Mouse (Mus musculus) left cerebral cortex, postnatal 4 days (tissue): ENCODE measurements around the gene H2-Eb2. TPM values are rescaled to one million over a fixed set of nuclear protein-coding genes. Genes with fewer than 3 reads are reported as not detected.

ENCODE experiments used
- DNase-seq: peaks from one replicate; pipeline ENCODE4 v3.0.0-alpha.2; 2022
- intact Hi-C: fragments of 180-260 bp; cut with DNase I; formaldehyde crosslinking; loops from one replicate; pipeline ENCODE4 v1.15.1; 2025
- total RNA-seq, 2 experiments: library from RNA; stranded (reverse); gene quantifications; 2 replicates each; pipeline ENCODE4 v1.2.3; 2021

H2-Eb2 gene
- not detected for total RNA-seq

DNA sequence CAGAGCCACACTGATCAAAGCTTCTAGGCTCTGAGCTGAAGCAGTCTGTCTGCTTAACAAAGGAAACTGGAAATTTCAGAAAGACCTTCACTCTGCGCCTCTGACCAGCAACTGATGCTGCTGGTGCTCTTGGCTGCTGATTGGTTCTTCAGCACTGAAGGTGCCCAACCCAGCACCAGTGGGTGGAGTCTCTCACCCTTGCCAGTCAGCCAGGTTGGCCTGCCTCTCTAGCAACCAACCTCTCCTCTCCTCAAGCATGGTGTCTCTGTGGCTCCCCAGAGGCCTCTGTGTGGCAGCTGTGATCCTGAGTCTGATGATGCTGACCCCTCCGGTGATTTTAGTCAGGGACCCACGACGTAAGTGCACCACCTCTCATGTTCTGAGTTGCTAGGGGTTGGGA, at the start of gene H2-Eb2:
H2-Eb2 (plus strand) TSS at position 230 of the 400 bp plus-strand sequence.
- intact Hi-C loops: no loop called here
- DNase-seq: no peak

DNA sequence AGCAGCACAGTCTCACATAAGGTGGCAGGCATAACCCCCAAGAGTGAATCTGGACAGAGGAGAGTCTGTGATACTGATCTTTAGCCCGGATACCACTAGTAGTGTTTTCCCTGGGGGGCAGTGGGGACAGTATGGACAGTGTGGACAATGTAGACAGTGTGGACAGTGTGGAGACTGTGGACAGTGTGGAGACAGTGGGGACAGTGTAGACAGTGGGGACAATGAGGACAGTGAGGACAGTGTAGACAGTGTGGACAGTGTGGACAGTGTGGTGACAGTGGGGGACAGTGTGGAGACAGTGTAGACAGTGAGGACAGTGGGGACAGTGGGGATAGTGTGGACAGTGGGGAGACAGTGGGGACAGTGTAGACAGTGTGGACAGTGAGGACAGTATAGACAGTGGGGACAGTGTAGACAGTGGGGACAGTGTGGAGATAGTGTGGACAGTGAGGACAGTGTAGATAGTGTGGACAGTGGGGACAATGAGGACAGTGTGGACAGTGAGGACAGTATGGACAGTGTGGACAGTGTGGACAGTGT, 44.9 kb upstream of the H2-Eb2 start:
- no peak for DNase-seq
- intact Hi-C loops: no loop called here

DNA sequence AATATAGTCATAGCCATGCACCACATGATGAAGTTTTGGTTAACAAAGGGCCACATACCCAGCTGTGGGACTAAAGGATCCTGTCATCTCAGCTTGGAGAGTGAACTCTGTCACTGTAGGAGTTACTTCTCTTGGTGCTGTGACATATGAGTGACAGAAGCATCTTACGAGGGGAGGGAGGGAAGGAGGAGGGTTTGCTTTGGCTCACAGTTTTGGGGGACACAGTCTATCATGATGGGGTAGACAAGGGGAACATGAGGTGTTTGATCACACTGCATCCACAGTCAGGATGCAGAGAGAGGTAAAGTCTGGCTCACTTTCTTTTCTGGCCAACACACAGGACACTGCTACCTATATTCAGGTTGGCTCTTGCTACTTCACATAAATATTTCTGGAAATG, 43.6 kb upstream of the H2-Eb2 start:
- intact Hi-C loops: no loop called here
- DNase-seq: no peak

DNA sequence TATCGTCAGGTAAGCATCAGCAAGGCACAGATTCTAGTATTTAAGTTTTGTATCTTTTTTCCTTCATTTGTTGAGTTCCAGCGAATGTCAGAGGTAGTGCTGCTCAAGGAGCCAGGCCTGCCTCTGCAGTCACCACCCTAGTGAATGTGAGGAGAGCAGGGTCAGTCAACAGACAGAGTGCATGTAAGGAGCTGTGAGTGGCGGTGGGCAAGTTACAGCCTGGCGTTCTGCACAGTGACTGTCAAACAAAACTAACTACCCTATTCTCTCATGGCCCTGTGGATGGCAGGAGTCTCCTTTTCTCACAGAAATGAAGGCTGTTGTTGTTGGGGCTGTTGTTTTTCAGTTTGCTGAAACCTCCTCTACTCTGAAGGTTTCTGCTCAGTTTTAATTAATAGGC, 40.1 kb upstream of the H2-Eb2 start:
- intact Hi-C loops: no loop called here
- DNase-seq: no peak

DNA sequence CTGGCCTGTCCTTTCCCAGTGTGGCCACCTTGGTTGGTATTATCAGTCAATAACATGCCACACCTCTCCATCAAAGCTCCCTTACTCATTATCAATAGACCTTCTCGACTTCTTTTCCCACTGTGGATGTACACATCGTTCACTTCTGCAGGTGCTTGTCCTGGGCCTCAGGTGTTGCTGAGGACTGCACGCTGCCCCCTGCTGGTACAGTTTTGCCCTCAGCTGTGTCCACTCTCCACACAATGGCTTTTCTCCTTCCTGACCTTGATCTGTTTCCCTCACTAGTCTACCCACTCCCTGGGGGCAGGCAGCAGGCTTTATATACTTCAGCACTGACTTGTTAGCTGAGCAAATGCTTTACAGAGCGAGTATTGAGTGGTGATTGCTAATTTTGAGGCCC, 39.6 kb upstream of the H2-Eb2 start:
- intact Hi-C loops: no loop called here
- no peak for DNase-seq

DNA sequence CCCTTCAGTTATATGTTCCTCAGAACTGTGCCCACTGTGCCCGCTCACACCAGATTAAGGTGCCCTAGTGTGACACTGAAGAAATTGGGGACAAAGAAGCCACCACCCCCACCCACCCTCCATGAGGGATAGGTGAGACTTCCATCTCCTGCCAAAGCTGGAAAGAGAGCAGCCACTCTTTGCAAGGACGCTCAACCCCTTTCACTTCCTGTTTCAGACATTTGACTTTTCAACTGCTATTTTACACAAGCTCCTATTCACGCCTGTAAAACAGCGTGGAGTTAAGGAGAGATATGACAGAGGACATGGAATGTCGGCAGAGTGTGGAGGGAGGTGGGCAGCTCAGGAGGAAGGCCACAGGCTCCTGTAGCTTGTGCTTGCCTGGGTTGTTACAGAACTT, 39.0 kb upstream of the H2-Eb2 start:
- intact Hi-C loops: no loop called here
- no peak for DNase-seq

DNA sequence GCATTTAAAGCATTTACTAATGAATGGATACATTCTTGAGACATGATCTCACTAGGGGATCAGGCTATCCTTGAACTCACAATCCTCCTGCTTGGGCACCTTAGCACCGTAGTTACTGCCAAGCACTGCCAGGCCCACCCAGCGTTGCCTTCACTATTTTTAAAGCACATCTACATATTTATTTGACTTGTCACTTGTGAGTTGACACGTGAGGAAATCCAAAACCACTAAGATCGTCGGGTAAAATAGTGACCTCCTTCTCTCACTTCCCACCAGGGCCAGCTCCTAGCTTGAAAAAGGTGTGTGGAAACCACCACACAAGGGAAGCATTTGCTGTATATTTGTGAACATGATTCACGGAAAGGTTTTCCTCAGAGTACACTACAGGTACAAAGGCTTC, 38.5 kb upstream of the H2-Eb2 start:
- no peak for DNase-seq
- intact Hi-C loops: no loop called here

DNA sequence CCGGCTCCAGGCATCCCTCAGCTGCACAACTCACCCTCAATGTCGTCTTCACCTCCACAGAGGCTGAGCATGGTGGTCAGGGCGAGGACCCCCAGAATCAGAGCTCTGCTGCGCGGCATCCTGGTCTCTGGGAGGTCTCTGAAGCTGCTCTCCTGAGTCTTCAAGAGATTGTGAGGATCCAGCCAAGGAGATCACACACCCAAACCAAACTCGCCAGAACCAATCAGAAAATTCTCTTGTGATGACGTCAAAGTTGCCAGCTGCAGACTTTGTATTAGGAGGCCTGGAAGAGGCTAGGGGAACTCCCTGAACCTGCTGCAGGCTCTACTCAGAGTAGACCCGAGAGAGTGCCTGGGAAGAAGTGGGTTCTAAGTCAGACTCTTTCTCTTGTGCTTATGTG, 37.8 kb upstream of the H2-Eb2 start, which contains the start of gene H2-Aa:
H2-Aa (minus strand) TSS at position 176 of the 400 bp plus-strand sequence.
- intact Hi-C loops: no loop called here
- peak; percentile 53 for DNase-seq

DNA sequence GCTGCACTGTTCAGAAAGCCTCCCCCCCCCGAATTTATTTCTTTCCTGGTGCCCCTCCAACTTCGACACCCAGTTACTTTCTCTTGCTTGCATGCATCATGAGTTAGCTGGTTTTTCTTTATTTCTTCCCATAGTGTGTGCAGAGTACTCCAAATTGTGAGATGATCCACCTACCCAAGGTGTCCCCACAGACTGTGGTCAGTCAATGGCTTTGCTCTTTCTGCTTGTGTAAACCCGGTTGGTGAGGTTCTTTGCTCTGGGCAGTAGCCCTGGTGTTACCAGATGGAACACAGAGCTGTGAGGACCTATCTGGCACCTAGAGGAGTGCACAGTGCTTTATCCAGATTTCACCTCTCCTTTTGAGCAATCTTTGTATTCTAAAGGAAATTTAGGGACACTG, 37.3 kb upstream of the H2-Eb2 start:
- no peak for DNase-seq

DNA sequence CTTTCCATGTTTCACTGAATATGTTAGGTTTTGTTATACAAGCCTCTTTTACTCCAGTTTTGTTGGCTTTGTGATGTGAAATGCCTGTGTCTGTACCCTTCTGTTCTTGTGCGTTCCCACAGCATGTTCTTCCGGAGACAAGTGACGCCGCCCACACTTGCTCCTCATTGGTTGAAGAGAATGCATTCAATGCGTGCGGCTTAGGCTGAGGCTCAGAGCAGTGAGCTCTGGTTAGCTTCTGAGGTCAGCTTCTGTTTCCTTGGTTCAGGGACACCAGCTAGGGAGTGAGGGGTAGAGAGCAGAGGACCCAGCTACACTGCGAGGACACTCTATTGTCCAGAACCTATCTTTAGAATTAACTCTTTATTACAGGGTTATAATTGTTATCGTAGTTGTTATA, 33.9 kb upstream of the H2-Eb2 start:
- intact Hi-C loops: no loop called here
- peak; percentile 77 for DNase-seq

More for the DNA sequence above, 37.3 kb upstream of the H2-Eb2 start:
- intact Hi-C loops: no loop called here

DNA sequence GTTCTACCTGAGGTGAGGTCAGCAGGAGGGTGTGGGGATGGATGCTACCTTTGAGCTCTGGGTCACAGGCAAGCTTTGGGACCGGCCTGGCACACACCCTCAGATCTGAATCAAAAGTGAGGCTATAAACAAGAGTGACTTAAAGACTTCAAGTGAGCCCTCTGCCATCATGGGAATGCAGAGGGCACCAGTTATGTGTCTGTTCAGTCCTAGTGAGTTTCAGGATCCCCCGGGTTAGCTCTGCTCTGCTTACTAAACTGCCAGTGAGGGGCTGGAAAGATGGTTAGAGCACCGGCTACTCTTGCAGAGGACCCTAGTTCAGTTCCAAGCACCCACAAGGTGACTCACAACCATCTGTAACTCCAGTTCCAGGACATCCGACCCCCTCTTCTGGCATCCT, 32.9 kb upstream of the H2-Eb2 start:
- DNase-seq: no peak
- intact Hi-C loops: no loop called here

DNA sequence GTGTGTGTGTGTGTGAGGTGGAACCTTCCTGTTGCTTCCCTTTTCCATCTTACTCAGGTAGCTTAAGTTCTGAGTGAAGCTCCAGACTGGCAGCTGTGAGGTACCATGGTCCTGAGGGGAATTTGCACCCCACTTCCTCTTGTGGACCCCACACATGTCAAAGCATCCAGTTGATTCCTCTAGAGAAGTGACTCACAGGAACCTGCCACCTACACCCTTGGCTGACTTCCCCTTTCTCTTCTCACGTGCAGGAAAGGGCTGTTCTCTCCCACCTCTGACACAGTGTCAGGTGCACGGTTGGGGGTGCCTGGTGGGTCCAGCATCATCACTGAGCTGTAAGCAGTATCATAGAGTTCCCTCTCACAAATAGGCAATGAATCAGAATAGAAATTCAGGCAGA, 31.9 kb upstream of the H2-Eb2 start:
- intact Hi-C loops: no loop called here
- no peak for DNase-seq

DNA sequence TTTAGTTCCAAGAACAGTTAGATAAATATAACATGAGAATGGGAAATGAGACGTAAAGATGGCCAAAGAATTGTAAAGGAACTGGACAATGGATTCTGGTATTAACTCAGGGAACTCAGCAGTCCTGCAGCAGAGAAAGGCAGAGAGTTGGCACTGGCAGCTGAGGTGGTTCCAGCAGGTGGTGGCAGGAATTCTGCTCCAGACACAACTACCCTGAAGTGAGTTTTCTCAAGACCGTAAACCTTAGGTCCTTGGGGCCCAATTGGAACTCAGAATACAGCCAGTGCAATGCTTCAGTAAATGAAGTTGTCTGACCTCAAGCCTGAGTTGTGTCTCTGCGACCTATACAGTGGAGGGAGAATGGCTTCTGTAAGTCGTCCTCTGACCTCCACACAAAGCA, 31.2 kb upstream of the H2-Eb2 start:
- DNase-seq: no peak
- intact Hi-C loops: no loop called here

DNA sequence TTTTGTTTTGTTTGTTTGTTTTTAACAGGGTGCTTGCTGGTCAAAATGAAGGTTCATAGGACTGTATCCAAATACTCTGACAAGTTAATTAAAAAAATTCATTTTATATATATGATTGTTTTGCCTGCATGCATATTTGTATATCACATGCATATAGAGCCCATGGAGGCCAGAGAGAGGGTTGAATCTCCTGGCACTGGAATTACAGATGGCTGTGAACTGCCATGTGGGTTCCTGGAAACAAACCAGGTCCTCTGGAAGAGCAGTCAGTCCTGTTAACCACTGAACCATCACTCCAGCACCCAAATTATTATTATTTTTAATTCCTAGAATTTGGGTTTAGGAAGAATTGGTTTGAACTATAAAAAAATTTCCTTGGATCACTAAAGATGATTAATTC, 30.2 kb upstream of the H2-Eb2 start:
- intact Hi-C loops: no loop called here
- DNase-seq: no peak

DNA sequence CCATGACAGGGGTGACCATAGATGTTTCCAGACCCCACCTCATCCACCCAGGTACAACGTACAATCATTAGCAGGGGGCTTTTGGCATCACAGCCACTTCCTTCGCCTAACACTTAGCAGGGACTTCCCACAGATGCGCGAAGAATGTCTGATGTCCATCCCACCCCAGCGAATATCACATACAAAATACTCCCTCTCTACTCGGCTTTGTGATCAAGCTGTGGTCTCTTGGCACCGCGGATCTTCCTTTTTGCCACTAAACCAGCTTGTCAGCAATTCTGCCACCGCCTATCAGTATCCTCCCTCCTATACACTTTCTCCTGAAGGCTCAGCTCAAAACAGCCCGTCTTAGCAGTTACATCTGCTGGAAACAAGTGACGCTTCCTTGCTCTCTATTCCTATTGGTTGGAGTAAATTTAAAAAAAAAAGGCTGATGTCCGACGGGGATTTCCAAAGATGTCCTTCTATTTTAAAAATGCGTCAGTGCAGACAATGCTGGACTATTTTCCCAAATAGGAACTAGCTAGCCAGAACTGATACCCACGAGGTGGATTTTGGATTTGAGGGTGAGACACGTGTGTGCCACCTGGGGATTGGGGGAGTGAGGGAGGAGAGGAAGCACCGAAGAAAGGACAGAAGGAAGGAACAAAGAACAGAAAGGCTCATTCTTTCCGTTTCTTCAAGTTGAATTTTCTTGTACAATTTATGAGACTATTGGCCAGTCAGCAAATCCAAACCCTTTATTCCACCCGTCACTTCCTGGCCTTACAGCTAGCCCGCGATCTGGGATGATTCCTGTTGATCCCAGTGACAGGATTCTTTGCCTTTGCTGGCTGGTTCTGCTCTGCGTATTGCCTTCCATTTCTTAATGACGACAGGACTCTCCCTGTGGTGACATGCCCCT, 29.3 kb upstream of the H2-Eb2 start:
- DNase-seq: peak; percentile 21
- intact Hi-C loops: no loop called here

DNA sequence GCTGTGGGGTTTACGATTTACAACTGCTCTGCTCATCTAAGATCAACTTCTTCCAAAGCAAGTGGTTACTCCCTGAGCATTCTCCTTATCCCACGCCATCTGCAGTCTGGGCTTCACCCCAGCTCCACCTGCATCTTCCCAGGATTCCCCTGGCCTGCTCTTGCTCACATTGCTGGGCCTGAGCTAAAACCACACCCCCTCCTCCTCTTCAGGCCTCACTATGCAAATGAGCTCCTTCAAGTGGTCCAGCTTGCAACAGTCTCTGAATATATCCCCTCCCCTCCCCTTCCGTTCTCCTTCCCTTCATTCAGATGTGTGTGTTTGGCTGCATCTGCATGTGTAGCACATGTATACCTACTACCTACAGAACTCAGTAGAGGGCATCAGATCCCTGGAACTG, 26.1 kb upstream of the H2-Eb2 start:
- no peak for DNase-seq
- intact Hi-C loops: no loop called here

DNA sequence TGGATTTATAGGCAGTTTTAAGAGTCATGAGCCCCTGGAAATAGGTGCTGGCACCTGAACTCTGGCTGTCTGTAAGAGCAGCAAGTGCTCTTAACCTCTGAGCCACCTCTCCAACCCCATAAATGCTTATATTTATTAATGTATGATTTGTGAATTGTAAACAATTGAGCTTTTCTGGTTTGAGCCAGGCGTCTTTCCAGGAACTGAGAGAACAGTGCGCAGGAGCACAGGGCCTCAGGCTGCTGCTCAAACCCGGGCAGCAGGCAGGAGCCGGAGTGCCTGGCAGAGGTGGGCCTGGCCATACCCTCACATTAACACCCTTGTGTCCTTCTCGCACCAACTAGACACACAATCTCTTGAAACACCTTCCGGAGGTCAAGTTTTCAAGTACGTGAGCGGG, 25.4 kb upstream of the H2-Eb2 start:
- no peak for DNase-seq
- intact Hi-C loops: no loop called here

DNA sequence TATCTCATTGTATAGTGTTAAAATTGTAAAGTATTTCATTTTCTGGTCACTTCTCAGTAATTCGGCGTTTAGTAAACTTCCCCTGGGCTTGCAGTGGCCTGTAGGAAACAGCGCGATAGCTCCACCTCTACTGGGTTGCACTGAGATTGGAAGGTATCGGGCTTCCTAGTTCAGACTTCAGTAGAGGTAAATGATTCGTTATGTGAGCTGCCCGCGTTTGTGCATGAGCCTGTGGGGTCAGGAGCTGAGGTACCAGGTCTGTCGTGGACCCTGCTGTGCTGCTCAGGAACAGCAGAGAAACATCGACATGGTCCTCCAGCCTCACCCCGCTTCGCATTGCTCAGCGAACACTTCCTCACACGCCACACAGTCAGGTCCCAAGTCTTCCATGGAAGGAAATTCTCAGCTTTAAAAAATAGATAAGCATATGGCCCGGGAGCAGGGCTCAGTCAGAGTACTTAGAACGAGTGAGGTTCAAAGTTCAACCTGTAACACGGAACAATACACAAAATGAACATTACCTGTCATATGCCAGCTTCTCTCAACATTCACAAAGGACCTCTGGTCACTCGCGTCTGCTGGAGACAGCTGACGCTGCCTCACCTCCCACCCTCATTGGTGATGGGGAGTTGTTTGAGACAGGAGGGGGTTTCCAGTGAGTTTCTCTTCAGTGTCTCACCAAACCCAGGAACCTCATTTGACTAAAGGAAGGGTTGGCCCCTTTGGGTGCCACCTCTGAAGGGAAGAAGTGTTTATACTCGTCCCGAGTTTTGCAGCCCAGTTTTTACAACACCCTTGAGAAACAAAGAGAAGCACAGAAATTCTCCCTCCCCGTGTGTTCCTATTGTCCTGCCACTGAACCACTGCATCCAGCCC, 24.5 kb upstream of the H2-Eb2 start:
- no peak for DNase-seq
- intact Hi-C loops: no loop called here

DNA sequence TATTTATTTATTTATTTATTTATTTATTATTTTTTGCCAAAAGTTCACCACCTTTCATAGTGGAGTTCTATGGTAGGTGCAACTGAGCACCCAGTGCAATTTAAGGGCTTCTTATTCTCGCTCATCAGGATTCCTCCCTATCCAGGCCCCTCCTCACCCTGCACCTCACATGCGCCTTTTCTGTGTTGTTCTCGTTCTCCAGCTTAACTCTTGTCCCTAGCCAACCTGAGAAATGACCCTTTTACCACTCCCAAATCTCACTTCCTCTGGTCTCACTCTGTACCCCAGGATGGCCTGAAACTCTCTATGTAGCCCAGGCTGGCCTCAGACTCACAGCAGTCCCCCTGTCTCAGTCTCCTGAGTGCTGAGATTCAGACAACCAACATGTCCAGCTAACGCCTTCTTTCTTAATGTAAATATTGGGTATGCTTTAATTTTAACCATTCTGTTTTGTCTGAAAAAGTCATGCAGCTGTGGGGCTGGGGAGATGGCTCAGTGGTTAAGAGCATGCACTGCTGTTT, 23.7 kb upstream of the H2-Eb2 start:
- no peak for DNase-seq
- intact Hi-C loops: no loop called here

DNA sequence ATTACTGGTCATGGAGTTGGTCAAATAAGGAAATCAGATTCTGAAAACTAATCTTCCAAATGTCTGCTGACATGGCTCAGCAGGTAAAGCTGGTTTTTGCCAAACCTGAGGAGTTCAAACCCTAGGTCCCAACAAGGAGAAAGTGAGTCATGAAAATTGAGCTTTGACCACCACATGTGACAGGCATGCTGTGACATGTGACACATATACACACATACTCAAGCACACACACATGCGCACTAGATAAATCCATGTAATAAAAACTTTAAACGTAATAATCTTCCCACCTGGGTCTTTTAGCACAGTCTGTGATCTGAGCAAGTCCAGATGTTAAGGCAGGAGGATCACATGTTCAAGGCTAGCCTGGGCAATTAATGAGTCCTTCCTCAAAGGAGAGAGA, 21.7 kb upstream of the H2-Eb2 start:
- intact Hi-C loops: no loop called here
- DNase-seq: no peak

DNA sequence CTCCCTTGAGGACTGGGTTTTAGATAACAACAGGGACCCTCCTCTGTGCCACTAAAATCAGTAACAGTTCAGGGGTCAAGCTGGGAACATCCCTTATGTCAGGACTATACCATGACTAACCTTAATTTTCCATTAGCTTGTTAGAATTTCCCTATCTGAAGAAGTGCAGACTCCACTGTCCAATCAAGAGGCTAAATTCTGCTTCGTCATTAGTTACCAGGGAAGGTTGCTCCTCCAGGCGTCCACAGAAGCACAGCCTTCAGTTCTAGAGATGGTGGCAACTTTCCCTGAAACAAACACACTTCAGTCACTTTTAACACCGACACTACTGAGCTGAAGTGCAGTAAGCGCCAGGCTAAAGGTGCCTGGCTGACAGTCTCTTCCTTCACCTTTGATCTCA, 20.7 kb upstream of the H2-Eb2 start:
- intact Hi-C loops: loop anchor here (5.0 kb wide), 1 partner anchor 52 kb away; no protein-coding TSS in a partner anchor
- DNase-seq: no peak
